Mouse (Mus musculus): Measurements from ENCODE around the gene Herc2.
A peak's percentile ranks its signal among the peaks of the same experiment; 100 is the strongest.

The Herc2 gene

GRCm38 (mm10) chr7:56066634-56067033 lies 16.6 kb downstream of the Herc2 start:
- DNase-seq (ENCODE audit: low read depth, low spot score), result no peak

DNA sequence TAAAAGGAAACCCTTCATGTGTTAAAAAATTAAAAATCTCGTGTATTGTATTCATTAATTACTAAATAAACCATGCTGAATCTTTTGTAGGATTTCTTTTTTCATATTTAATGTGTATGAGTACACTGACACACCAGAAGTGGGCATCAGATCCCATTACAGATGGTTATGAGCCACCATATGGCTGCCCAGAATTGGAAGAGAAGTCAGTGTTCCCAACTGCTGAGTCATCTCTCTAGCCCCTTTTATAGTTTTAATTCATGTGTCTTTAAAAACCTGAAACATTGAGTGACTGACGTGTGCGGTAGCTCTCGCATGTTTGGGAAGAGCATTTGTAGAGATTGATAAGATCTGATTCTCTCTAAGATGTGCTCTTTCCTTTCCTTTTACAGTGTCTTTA lies 21.7 kb downstream of the Herc2 start:
- no peak for DNase-seq (ENCODE audit: low read depth, low spot score)

DNA sequence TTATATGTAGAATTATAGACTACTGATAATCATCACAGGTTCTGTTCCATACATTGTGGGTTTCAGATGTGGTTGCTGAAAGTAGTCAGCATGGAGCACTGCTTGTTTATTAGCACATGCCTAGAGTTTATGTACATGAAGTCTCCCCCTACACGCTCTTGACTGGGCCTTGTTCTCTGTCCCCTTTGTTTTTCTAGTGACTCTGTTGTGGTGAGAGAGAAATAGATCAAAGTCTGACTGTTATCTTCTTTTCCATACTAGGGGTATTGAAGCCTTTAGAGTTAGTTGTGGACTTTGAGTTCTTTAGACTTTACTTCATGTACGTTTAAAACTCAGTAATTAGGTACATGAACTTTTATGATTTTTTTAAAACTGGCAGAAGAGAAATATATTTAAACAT lies 33.0 kb downstream of the Herc2 start:
- DNase-seq (ENCODE audit: low read depth, low spot score), result no peak

- no peak for DNase-seq (ENCODE audit: low read depth, low spot score)
Observed at GRCm38 (mm10) chr7:56089097-56089496, 39.1 kb downstream of the Herc2 start.

- DNase-seq (ENCODE audit: low read depth, low spot score), result no peak
Observed at GRCm38 (mm10) chr7:56091445-56091844, 41.4 kb downstream of the Herc2 start.

- DNase-seq (ENCODE audit: low read depth, low spot score), result no peak
Observed at GRCm38 (mm10) chr7:56102293-56102847, 52.4 kb downstream of the Herc2 start.

DNA sequence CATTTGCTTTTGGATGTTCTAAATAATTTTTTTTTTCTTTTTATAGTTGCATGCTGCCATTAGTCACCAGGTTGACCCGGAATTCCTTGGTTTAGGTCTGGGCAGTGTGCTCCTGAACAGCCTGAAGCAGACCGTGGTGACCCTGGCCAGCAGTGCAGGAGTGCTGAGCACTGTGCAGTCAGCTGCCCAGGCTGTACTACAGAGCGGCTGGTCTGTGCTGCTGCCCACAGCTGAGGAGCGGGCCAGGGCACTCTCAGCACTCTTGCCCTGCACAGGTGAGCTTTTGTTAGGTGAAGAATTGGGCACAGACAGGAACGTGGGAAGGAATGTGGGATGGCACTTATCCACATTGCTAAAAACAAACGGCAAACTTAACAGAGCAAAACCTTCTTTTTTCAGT lies 63.0 kb downstream of the Herc2 start:
- no peak for DNase-seq (ENCODE audit: low read depth, low spot score)

GRCm38 (mm10) chr7:56114148-56114547 lies 64.2 kb downstream of the Herc2 start:
- no peak for DNase-seq (ENCODE audit: low read depth, low spot score)

GRCm38 (mm10) chr7:56120968-56121367 lies 71.0 kb downstream of the Herc2 start:
- DNase-seq (ENCODE audit: low read depth, low spot score), result no peak

DNA sequence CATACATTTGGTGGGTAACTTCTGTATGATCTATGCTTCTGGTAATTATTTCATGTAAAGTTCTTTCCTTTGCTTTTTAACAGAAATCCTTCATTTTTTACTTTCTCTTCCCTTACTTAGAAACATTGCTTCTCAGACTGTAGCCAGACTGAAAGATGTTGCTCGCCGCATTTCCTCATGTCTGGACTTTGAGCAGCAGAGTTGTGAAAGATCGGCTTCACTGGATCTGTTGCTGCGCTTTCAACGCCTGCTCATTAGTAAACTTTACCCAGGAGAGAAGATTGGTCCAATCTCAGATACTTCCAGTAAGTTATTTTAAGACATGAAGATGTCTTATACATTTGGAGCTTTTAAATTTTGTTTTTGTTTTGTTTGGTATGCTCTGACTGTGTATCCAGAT lies 71.4 kb downstream of the Herc2 start:
- no peak for DNase-seq (ENCODE audit: low read depth, low spot score)

GRCm38 (mm10) chr7:56128080-56128479 lies 78.1 kb downstream of the Herc2 start:
- DNase-seq (ENCODE audit: low read depth, low spot score), result no peak

- no peak for DNase-seq (ENCODE audit: low read depth, low spot score)
Observed at GRCm38 (mm10) chr7:56129577-56129976, 79.6 kb downstream of the Herc2 start.

DNA sequence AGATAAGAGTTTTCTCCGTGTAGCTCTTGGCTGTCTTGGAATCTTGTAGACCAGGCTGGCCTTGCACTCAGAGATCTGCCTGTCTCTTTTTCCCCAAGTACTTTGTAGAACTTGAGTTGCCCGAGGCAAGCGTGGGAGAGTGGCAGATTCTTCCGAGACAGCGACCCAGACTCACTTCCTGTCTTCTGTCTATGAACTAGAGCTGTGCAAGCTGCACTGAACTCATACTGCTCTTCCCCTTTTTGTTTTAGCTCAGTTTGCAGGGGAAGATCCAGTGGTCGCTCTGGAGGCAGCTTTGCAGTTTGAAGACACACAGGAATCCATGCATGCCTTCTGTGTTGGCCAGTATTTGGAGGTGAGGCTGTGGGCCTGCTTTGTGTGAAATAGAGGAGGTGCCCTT lies 81.6 kb downstream of the Herc2 start:
- peak; percentile 41 for DNase-seq (ENCODE audit: low read depth, low spot score)

DNA sequence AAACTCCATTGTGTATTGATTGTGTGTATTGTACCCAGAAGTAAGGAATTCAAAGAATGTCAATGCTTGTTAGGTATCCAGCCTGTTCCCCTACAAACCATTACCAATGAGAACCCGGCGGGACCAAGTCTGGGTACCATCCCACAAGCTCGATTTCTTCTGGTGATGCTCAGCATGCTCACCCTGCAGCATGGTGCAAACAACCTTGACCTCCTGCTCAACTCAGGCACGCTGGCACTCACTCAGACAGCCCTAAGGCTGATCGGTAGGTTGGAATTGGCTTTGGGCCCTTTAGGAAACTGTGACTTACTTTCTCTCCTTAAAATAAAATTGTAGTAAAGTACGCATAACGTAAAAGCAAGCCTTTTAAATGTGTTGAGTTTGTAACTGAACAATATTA lies 88.7 kb downstream of the Herc2 start:
- DNase-seq (ENCODE audit: low read depth, low spot score), result no peak

DNA sequence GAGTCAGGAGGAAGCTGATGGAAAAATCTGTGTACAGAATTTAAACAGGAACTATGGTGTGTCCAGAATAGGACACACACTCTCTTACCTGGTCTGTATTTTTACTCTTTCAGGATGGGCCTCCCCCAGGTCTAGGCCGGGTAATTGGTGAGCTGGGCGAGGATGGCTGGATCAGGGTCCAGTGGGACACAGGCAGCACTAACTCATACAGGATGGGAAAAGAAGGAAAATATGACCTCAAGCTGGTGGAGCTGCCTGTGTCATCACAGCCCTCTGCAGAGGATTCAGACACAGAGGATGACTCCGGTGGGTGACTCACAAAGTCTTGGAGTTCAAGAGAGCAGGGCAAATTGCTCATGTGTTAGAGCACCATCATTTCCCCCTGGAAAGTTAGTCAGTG lies 96.4 kb downstream of the Herc2 start:
- no peak for DNase-seq (ENCODE audit: low read depth, low spot score)

- DNase-seq (ENCODE audit: low read depth, low spot score), result no peak
Observed at GRCm38 (mm10) chr7:56148925-56149324, 98.9 kb downstream of the Herc2 start.

- DNase-seq (ENCODE audit: low read depth, low spot score), result no peak
Observed at GRCm38 (mm10) chr7:56151885-56152676, 102.1 kb downstream of the Herc2 start.

DNA sequence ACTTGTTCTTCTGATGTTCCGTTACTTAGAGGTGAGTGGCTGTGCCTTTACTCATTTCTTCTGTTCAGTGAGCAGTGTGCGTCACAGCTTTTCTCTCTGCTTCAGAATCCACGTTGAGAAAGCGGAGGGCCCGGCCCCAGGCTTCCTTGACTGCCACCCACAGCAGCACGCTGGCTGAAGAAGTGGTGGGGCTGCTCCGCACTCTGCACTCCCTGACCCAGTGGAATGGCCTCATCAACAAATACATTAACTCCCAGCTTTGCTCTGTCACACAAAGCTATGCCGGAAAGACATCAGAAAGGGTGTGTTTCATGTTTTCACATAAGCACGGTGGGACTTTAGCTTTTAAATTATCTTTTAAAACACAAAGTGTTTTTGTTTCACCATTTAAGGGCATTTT lies 103.2 kb downstream of the Herc2 start:
- DNase-seq (ENCODE audit: low read depth, low spot score), result no peak

DNA sequence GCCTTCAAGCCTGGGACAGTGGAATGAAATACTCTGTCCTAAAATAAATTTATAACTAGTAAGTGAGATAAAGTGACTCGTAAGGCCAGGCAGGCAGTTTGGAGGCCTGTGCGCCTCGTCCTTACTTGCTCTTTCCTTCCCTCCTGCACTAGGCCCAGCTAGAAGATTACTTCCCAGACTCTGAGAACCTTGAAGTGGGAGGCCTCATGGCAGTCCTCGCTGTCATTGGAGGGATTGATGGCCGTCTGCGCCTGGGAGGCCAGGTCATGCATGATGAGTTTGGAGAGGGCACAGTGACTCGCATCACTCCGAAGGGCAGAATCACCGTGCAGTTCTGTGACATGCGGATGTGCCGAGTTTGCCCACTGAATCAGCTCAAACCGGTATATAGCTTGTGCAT lies 103.6 kb downstream of the Herc2 start:
- no peak for DNase-seq (ENCODE audit: low read depth, low spot score)

- no peak for DNase-seq (ENCODE audit: low read depth, low spot score)
Observed at GRCm38 (mm10) chr7:56163316-56163715, 113.3 kb downstream of the Herc2 start.

- DNase-seq (ENCODE audit: low read depth, low spot score), result no peak
Observed at GRCm38 (mm10) chr7:56168713-56169112, 118.7 kb downstream of the Herc2 start.

- no peak for DNase-seq (ENCODE audit: low read depth, low spot score)
Observed at GRCm38 (mm10) chr7:56177371-56177770, 127.4 kb downstream of the Herc2 start.

- DNase-seq (ENCODE audit: low read depth, low spot score), result no peak
Observed at GRCm38 (mm10) chr7:56191041-56191440, 141.0 kb downstream of the Herc2 start.

DNA sequence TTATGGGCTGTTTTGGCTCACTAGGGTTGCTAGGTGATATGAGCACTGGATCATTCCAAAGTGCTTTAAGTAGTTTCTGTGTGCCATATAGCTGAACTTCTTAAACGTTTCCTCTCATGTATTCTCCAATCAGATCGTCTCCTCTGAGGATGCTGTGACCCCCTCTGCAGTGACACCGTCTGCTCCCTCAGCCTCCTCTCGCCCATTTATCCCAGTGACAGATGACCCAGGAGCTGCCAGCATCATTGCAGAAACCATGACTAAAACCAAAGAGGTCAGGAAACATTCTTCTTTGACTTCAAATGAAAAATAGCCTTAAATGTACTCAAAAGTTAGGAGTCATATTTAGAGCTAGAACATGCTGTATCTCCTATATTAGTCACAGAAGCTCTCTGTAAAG lies 141.7 kb downstream of the Herc2 start:
- DNase-seq (ENCODE audit: low read depth, low spot score), result no peak
